Mouse (Mus musculus) kidney, embryonic 16.5 days (tissue): ENCODE data around the gene P4ha3. TPM values are rescaled to one million over a fixed set of nuclear protein-coding genes. Genes with fewer than 3 reads are reported as not detected.

Experiments
- ATAC-seq: fragments of 200-750 bp; cut with Nextera tagmentation; 2 replicates; pipeline ENCODE4 v1.8.0; 2017; ENCODE audit warnings: moderate TSS enrichment; ENCODE audit not compliant: low FRiP score, low TSS enrichment
- H3K27ac ChIP-seq: fragments of 300-500 bp; sonication (generic); 2 replicates; pipeline ENCODE4 v1.5.1; 2014; ENCODE audit warnings: low read length
- H3K27me3 ChIP-seq: fragments of 300-500 bp; sonication (generic); 2 replicates; pipeline ENCODE4 v1.6.1; 2014; ENCODE audit warnings: low read length, control low read depth, mixed read lengths; ENCODE audit not compliant: insufficient read depth
- H3K36me3 ChIP-seq: fragments of 300-500 bp; sonication (generic); 2 replicates; pipeline ENCODE4 v1.6.1; 2014; ENCODE audit warnings: low read length, control low read depth, mixed read lengths; ENCODE audit not compliant: insufficient read depth
- H3K4me1 ChIP-seq: fragments of 300-500 bp; sonication (generic); 2 replicates; pipeline ENCODE4 v1.6.1; 2014; ENCODE audit warnings: low read length, control low read depth, mixed read lengths; ENCODE audit not compliant: insufficient read depth
- H3K4me2 ChIP-seq: fragments of 300-500 bp; sonication (generic); replicated peaks from 2 replicates; pipeline ENCODE4 v1.6.1; 2014; ENCODE audit warnings: low read depth, low read length
- H3K4me3 ChIP-seq: fragments of 300-500 bp; sonication (generic); 2 replicates; pipeline ENCODE4 v1.5.1; 2014; ENCODE audit warnings: mild to moderate bottlenecking, low read length
- H3K9ac ChIP-seq: fragments of 300-500 bp; sonication (generic); replicated peaks from 2 replicates; pipeline ENCODE4 v1.6.1; 2014; ENCODE audit warnings: low read length
- H3K9me3 ChIP-seq: fragments of 300-500 bp; sonication (generic); 2 replicates; pipeline ENCODE4 v1.6.1; 2016; ENCODE audit warnings: low read length, control low read depth
- WGBS: fragments of 180-500 bp; shearing (Covaris S2); extraction: QIAGEN DNeasy Blood & Tissue Kit; methylation state at CpG from one replicate; pipeline ENCODE4 v1.1.7; 2014; 5-methylcytosine and 5-hydroxymethylcytosine counted together
- polyA plus RNA-seq: library from polyadenylated mRNA; unstranded; fragments of >200 nt; fragmentation: Nextera tagmentation; extraction: Ambion mirVana; gene quantifications from 2 replicates; pipeline ENCODE4 v1.2.1, GENCODE M21; 2015

Gene P4ha3
- polyA plus RNA-seq, 1 experiment from 2014 or later: 7.2 TPM

GRCm38 (mm10) chr7:100274507-100274906, 10.8 kb upstream of the P4ha3 start:
- no peaks in the 10 kb centered on the region for H3K27me3 ChIP-seq
- no peak for ATAC-seq
- H3K4me1 ChIP-seq: no peaks in the 10 kb centered on the region
- no peaks in the 10 kb centered on the region for H3K36me3 ChIP-seq
- H3K9me3 ChIP-seq: no peaks in the 10 kb centered on the region
- 73% methylated on average over 6 of the region's 6 CpGs for WGBS
- H3K4me3 ChIP-seq: no peak overlapping the region
- no peak overlapping the region for H3K4me2 ChIP-seq
- H3K9ac ChIP-seq: no peak overlapping the region
- no peak overlapping the region for H3K27ac ChIP-seq

- ATAC-seq: no peak
- Histone ChIP-seq H3K27me3 (no peaks in the 10 kb centered on the region), H3K9me3 (no peaks in the 10 kb centered on the region), H3K9ac (no peak overlapping the region), H3K36me3 (no peaks in the 10 kb centered on the region), H3K4me2 (no peak overlapping the region), H3K4me3 (no peak overlapping the region), H3K4me1 (no peaks in the 10 kb centered on the region), H3K27ac (no peak overlapping the region)
- 54% methylated on average over 2 of the region's 2 CpGs for WGBS
Measured at GRCm38 (mm10) chr7:100276397-100276796, 8.9 kb upstream of the P4ha3 start.

DNA sequence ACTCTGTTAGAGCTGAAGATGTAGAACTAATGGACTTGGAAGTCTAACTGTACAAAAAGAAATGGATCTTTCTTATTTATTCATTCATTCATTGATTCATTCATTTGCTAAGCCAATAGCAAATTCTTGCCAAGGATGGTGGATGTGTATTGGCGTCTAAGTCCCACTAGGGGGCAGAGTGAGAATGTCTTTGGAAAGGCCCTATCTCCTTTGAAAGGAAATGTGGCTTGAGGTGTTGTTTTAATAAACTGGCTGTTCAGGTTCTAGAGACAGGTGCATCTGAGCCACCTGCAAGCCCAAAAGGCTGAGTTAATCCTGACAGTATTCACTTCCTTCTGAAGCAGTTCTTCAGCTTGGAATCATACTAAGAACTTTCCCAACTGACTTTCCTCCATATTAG, 5.5 kb upstream of the P4ha3 start:
- no peak overlapping the region for H3K27ac ChIP-seq
- no peak overlapping the region for H3K9ac ChIP-seq
- 0% methylated on average over 1 of the region's 1 CpGs for WGBS
- no peaks in the 10 kb centered on the region for H3K36me3 ChIP-seq
- 0 out of 2 replicates have a peak, but pooled peaks cover 3% of the 10 kb centered on the region for H3K27me3 ChIP-seq
- no peaks in the 10 kb centered on the region for H3K9me3 ChIP-seq
- H3K4me3 ChIP-seq: no peak overlapping the region
- ATAC-seq: no peak
- H3K4me2 ChIP-seq: no peak overlapping the region
- no peaks in the 10 kb centered on the region for H3K4me1 ChIP-seq

DNA sequence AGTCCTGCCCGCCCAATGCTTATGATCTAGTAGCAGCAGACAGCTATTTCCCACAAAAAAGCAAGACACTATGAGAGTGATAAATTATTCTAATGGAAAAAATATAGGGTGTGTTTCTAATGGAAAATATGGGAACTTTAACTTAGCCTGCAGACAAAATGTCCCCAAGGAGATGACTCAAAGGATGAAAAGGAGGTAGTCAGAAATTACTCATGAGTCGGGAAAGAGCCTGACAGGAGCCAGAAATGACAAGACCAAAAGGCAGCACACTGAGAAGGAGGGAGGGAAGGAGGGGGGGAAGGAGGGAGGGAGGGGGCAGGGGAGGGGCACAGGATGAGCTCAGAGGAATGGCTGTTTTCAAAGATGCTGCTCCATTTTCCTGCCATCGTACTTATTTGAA, 3.7 kb upstream of the P4ha3 start:
- ATAC-seq: no peak
- Histone ChIP-seq H3K4me1 (0 out of 2 replicates have a peak, but pooled peaks cover 3% of the 10 kb centered on the region), H3K27ac (no peak overlapping the region), H3K4me3 (no peak overlapping the region), H3K27me3 (peaks cover 3% of the 10 kb centered on the region; the same call in 1 of the 2 replicates), H3K4me2 (no peak overlapping the region), H3K9ac (no peak overlapping the region), H3K9me3 (no peaks in the 10 kb centered on the region), H3K36me3 (no peaks in the 10 kb centered on the region)
- WGBS: 44% methylated on average over 3 of the region's 3 CpGs

DNA sequence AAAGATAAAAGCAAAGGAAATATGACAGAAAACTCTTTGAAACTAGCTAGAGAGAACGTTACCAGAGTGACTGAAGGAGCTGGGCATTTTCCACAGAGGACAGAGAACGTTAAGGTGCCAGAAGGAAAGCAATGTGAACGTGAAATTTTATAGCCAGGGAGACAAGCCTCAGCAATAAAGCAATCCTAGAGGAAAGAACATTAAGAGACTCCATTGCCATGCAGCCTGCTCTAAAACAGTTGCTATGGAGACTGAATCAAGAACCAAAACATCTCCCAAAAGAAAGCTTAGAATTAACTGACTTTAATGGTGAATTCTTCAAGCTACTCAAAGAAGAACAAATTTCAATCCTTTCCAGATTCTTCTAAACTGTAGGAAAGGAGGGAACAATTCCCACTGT, 2.0 kb upstream of the P4ha3 start:
- WGBS: 14% methylated on average over 3 of the region's 3 CpGs
- Histone ChIP-seq H3K27ac (no peak overlapping the region), H3K36me3 (no peaks in the 10 kb centered on the region), H3K4me1 (peaks cover 12% of the 10 kb centered on the region), H3K4me3 (no peak overlapping the region), H3K4me2 (no peak overlapping the region), H3K27me3 (peaks cover 3% of the 10 kb centered on the region; the same call in 1 of the 2 replicates), H3K9me3 (no peaks in the 10 kb centered on the region), H3K9ac (no peak overlapping the region)
- no peak for ATAC-seq

GRCm38 (mm10) chr7:100287748-100288578, 2.6 kb downstream of the P4ha3 start:
- peak overlapping the region; percentile 43 for H3K9ac ChIP-seq
- WGBS: 5% methylated on average over 7 of the region's 7 CpGs
- peak overlapping the region; percentile 97 for H3K27ac ChIP-seq
- H3K9me3 ChIP-seq: no peaks in the 10 kb centered on the region; the same call in 1 of the 2 replicates
- peak overlapping the region; percentile 25 for H3K4me3 ChIP-seq
- ATAC-seq: peak; percentile 86
- peak overlapping the region; percentile 49 for H3K4me2 ChIP-seq
- peaks cover 25% of the 10 kb centered on the region for H3K4me1 ChIP-seq
- no peaks in the 10 kb centered on the region for H3K36me3 ChIP-seq
- H3K27me3 ChIP-seq: peaks cover 3% of the 10 kb centered on the region; the same call in 1 of the 2 replicates

DNA sequence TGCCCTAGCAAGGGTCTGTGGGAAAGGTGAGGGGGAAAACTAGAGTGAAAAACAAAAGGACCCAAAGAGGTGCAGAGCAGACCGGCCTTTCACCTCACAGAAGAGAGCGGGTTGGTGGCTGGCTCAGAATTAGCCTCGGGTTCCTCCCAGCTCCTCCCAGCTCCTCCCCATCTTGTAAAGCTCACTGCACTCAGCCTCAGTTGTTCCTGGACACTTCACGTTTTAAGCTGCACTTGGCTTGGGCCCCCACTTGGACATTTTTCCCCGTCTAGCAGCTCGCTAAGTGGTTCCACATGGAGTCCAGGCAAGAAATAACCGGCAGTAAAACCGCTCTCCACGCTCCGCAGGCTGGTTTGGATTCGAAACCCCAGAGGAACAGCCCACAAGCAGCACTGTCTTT, 3.3 kb downstream of the P4ha3 start:
- H3K4me2 ChIP-seq: peak overlapping the region; percentile 49
- H3K9ac ChIP-seq: peak overlapping the region; percentile 43
- peak; percentile 80 for ATAC-seq
- no peaks in the 10 kb centered on the region for H3K36me3 ChIP-seq
- H3K27ac ChIP-seq: peak overlapping the region; percentile 97
- no peaks in the 10 kb centered on the region; the same call in 1 of the 2 replicates for H3K9me3 ChIP-seq
- peak overlapping the region; percentile 25 for H3K4me3 ChIP-seq
- peaks cover 25% of the 10 kb centered on the region for H3K4me1 ChIP-seq
- 13% methylated on average over 11 of the region's 11 CpGs for WGBS
- H3K27me3 ChIP-seq: peaks cover 3% of the 10 kb centered on the region; the same call in 1 of the 2 replicates

DNA sequence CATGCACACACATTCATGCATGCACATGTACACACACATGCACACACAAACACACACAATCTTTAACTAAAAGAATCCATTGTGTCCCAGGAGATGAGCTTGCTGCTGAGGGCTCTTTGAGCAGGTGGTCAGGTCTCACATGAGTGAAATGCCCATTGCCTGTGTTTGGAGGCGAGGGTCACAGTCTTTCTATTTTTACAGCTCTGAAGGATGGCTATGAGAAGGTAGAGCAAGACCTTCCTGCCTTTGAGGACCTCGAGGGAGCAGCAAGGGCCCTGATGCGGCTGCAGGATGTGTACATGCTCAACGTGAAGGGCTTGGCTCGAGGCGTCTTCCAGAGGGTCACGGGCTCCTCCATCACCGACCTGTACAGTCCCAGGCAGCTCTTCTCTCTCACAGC, 8.2 kb downstream of the P4ha3 start:
- H3K4me2 ChIP-seq: no peak overlapping the region
- H3K9ac ChIP-seq: no peak overlapping the region
- no peaks in the 10 kb centered on the region for H3K36me3 ChIP-seq
- H3K9me3 ChIP-seq: no peaks in the 10 kb centered on the region; the same call in 1 of the 2 replicates
- H3K27me3 ChIP-seq: no peaks in the 10 kb centered on the region
- no peak overlapping the region for H3K27ac ChIP-seq
- 78% methylated on average over 8 of the region's 8 CpGs for WGBS
- H3K4me3 ChIP-seq: no peak overlapping the region
- ATAC-seq: no peak
- peaks cover 10% of the 10 kb centered on the region for H3K4me1 ChIP-seq

GRCm38 (mm10) chr7:100295745-100296144, 10.4 kb downstream of the P4ha3 start:
- Histone ChIP-seq H3K27ac (no peak overlapping the region), H3K4me3 (no peak overlapping the region), H3K4me1 (peaks cover 8% of the 10 kb centered on the region), H3K4me2 (no peak overlapping the region), H3K36me3 (no peaks in the 10 kb centered on the region), H3K9me3 (no peaks in the 10 kb centered on the region), H3K9ac (no peak overlapping the region), H3K27me3 (no peaks in the 10 kb centered on the region)
- WGBS: 95% methylated on average over 2 of the region's 2 CpGs
- no peak for ATAC-seq

DNA sequence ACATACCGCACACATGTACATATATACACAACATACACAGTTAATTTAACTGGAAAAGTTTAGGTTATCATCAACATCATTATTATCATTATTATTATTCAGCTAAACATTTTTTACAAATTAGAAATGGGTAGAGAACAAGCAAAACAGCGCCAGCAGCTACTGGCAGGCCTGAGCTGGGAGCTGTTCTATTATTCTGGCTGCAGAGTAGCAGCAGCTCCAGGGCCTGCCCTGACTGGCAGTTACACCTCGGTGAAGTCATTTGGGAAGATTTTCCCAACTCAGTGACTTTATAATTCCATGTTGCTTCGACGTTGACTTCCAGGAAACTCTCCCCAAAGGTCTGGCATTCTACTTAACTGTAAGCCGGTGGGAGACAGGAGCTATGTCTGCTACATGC, 11.4 kb downstream of the P4ha3 start:
- Histone ChIP-seq H3K9me3 (no peaks in the 10 kb centered on the region), H3K4me2 (no peak overlapping the region), H3K27me3 (no peaks in the 10 kb centered on the region), H3K4me3 (no peak overlapping the region), H3K9ac (no peak overlapping the region), H3K4me1 (peaks cover 8% of the 10 kb centered on the region), H3K36me3 (no peaks in the 10 kb centered on the region), H3K27ac (no peak overlapping the region)
- WGBS: 83% methylated on average over 6 of the region's 6 CpGs
- ATAC-seq: no peak
